Mouse (Mus musculus): ENCODE measurements around the gene Poldip2.

Gene Poldip2

GRCm38 (mm10) chr11:78512025-78512957, at the start of gene Poldip2, which contains the start of gene Tmem199:
Gene Poldip2 (plus strand): TSS chr11:78512193.
Gene Tmem199 (minus strand): TSS chr11:78512172.
- peak; percentile 85 to 92 for DNase-seq

GRCm38 (mm10) chr11:78462669-78463068, 49.3 kb upstream of the Poldip2 start:
- no peak for DNase-seq

- DNase-seq = no peak
Observed at GRCm38 (mm10) chr11:78463286-78464036, 48.5 kb upstream of the Poldip2 start.

GRCm38 (mm10) chr11:78465116-78465515, 46.9 kb upstream of the Poldip2 start:
- DNase-seq = no peak

GRCm38 (mm10) chr11:78465568-78466180, 46.3 kb upstream of the Poldip2 start, which contains the start of gene Slc46a1:
Gene Slc46a1 (plus strand): TSS chr11:78465697.
- DNase-seq = peak; percentile 57 to 59

GRCm38 (mm10) chr11:78466242-78466912, 45.6 kb upstream of the Poldip2 start:
- no peak for DNase-seq

- DNase-seq = no peak
Observed at GRCm38 (mm10) chr11:78467515-78467914, 44.5 kb upstream of the Poldip2 start.

GRCm38 (mm10) chr11:78467932-78468331, 44.1 kb upstream of the Poldip2 start:
- no peak for DNase-seq

GRCm38 (mm10) chr11:78471326-78472103, 40.5 kb upstream of the Poldip2 start:
- no peak for DNase-seq

- DNase-seq = no peak
Observed at GRCm38 (mm10) chr11:78475289-78475688, 36.7 kb upstream of the Poldip2 start.

- DNase-seq = no peak
Observed at GRCm38 (mm10) chr11:78483639-78484038, 28.4 kb upstream of the Poldip2 start.

- peak; percentile 84 to 90 for DNase-seq
Observed at GRCm38 (mm10) chr11:78488168-78488567, 23.8 kb upstream of the Poldip2 start.

- peak; percentile 60 to 69 for DNase-seq
Observed at GRCm38 (mm10) chr11:78490781-78491241, 21.2 kb upstream of the Poldip2 start.

GRCm38 (mm10) chr11:78495904-78496303, 16.1 kb upstream of the Poldip2 start:
- no peak for DNase-seq

GRCm38 (mm10) chr11:78497071-78497541, 14.9 kb upstream of the Poldip2 start:
- peak; percentile 58 to 62 for DNase-seq

- peak; percentile 96 to 99 for DNase-seq
Observed at GRCm38 (mm10) chr11:78497544-78498522, 14.2 kb upstream of the Poldip2 start, which contains the start of gene Sarm1. Gene Sarm1 (minus strand): TSS chr11:78497754.

- DNase-seq = no peak
Observed at GRCm38 (mm10) chr11:78499004-78499403, 13.0 kb upstream of the Poldip2 start, which contains the start of gene Vtn. Gene Vtn (plus strand): TSS chr11:78499091.

GRCm38 (mm10) chr11:78499543-78499942, 12.4 kb upstream of the Poldip2 start:
- no peak for DNase-seq

- DNase-seq = no peak
Observed at GRCm38 (mm10) chr11:78500623-78501202, 11.3 kb upstream of the Poldip2 start.

Measured in cerebellum, postnatal 36 days (tissue).